Mouse (Mus musculus): ENCODE measurements at regions not wholly inside any gene's neighbourhood (a gene's known extent, or its start where the extent isn't known, plus 50 kb on each side); places are given as distances from the start of the nearest gene placed in this dataset.
A peak's percentile ranks its signal among the peaks of the same experiment; 100 is the strongest.

GRCm38 (mm10) chr11:111816176-111816775 lies 750.3 kb downstream of the Kcnj2 start (continued):
- TF ChIP-seq SMC3 (IDR thresholded peaks at IDR 0.05; ENCODE audit: low read depth, low read length) (no peak), ZC3H11A (IDR thresholded peaks at IDR 0.05; ENCODE audit: low read depth, low read length) (no peak), POLR2A (IDR thresholded peaks at IDR 0.05; ENCODE audit: control insufficient read depth in 1 of 2, insufficient read depth in 1 of 2, low read depth in 1 of 2, low read length in 2 of 2, poor library complexity in 1 of 2) (peak in 1 of 2 experiments; percentile 53; a peak in 2 of 4 replicates), RAD21 (IDR thresholded peaks at IDR 0.05; ENCODE audit: low read depth, low read length) (no peak), TCF12 (IDR thresholded peaks at IDR 0.05; ENCODE audit: low read depth, low read length) (no peak; the same call in 1 of the 2 replicates), E2F4 (IDR thresholded peaks at IDR 0.05; ENCODE audit: borderline replicate concordance, low read depth, low read length) (no peak), GABPA (IDR thresholded peaks at IDR 0.05; ENCODE audit: low read depth, low read length) (no peak), NELFE (IDR thresholded peaks at IDR 0.05; ENCODE audit: low read depth, low read length) (peak; percentile 47), CHD2 (IDR thresholded peaks at IDR 0.05; ENCODE audit: low read length) (no peak), RCOR1 (IDR thresholded peaks at IDR 0.05; ENCODE audit: low read depth, low read length) (no peak), SIN3A (IDR thresholded peaks at IDR 0.05; ENCODE audit: low read length) (peak; percentile 38; the same call in 1 of the 2 replicates), MYC (IDR thresholded peaks at IDR 0.05; ENCODE audit: low read depth, low read length) (no peak), ZKSCAN1 (IDR thresholded peaks at IDR 0.05; ENCODE audit: low read depth, low read length) (no peak), GATA1 (IDR thresholded peaks at IDR 0.05; ENCODE audit: low read depth, low read length) (no peak), POLR2AphosphoS2 (IDR thresholded peaks at IDR 0.05; ENCODE audit: low read length) (no peak), ZNF384 (IDR thresholded peaks at IDR 0.05; ENCODE audit: low read depth, low read length) (no peak), MXI1 (IDR thresholded peaks at IDR 0.05; ENCODE audit: low read depth, low read length) (no peak), CHD1 (IDR thresholded peaks at IDR 0.05; ENCODE audit: low read depth, low read length) (no peak), MEF2A (IDR thresholded peaks at IDR 0.05; ENCODE audit: extremely low read depth, insufficient replicate concordance, low read depth, low read length, poor library complexity, severe bottlenecking) (no peak)

DNA sequence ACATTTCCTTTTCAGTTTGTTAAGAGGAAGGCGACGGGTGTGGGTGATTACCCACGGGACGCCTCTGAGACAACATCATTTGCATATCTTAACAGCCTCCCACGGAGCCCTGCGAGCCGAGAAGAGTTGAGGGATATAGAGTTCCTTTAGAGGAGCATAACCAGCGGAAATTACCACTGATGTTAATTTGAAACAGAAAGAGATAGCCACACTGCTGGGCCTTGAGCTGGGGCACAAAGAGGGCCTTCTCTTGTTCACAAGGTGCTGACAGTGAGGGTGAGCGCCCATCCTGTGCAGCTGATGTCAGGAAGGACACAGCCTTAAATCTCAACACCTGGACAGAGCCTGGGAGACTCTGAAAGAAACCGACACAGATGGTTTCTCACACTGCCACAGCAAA lies 752.2 kb downstream of the Kcnj2 start:
- TF ChIP-seq GATA1 (IDR thresholded peaks at IDR 0.05; ENCODE audit: low read depth, low read length) (peak; percentile 48; the same call in 1 of the 2 replicates), CHD2 (IDR thresholded peaks at IDR 0.05; ENCODE audit: low read length) (no peak), EP300 (IDR thresholded peaks at IDR 0.05; ENCODE audit: low read depth in 1 of 2, low read length in 2 of 2) (peak in 1 of 2 experiments; percentile 46; a peak in 2 of 4 replicates), SIN3A (IDR thresholded peaks at IDR 0.05; ENCODE audit: low read length) (0 out of 2 replicates have a peak, but pooled peaks have one; percentile 25)
- peak overlapping the region; percentile 11 for H3K9ac ChIP-seq (ENCODE audit: control insufficient read depth, low read depth, low read length, poor library complexity, severe bottlenecking)
- H3K27me3 ChIP-seq (ENCODE audit: control insufficient read depth in 1 of 2, insufficient read depth in 2 of 2, low read length in 2 of 2) = no peaks in the 10 kb centered on the region
- H3K4me1 ChIP-seq (ENCODE audit: control insufficient read depth in 1 of 2, insufficient read depth in 2 of 2, low read length in 2 of 2) = peaks cover 14 to 17% of the 10 kb centered on the region in 2 experiments
- no peaks in the 10 kb centered on the region for H3K9me3 ChIP-seq (replicated peaks; ENCODE audit: insufficient read depth, low read length)
- peak; percentile 78 for DNase-seq (ENCODE audit: low read depth, low spot score)
- H3K27ac ChIP-seq (ENCODE audit: control insufficient read depth, low read depth, low read length) = peak overlapping the region; percentile 13
- H3K79me2 ChIP-seq (ENCODE audit: control insufficient read depth, insufficient read depth, low read length, poor library complexity) = no peaks in the 10 kb centered on the region
- peaks cover 0 to 24% of the 10 kb centered on the region in 2 experiments; a peak in 2 of 4 replicates for H3K36me3 ChIP-seq (ENCODE audit: control insufficient read depth in 1 of 2, insufficient read depth in 2 of 2, low read length in 2 of 2)
- H3K4me3 ChIP-seq (ENCODE audit: control insufficient read depth in 1 of 2, insufficient read depth in 1 of 2, low read depth in 2 of 2, low read length in 2 of 2) = peak overlapping the region; percentile 24 to 38
